Mouse (Mus musculus): ENCODE measurements around the gene Alad. TPM values are rescaled to one million over a fixed set of nuclear protein-coding genes. Genes with fewer than 3 reads are reported as not detected.

Alad gene
- total RNA-seq, 2 experiments from 2014 or later, result 28.0 to 28.4 TPM

GRCm38 (mm10) chr4:62518416-62519121 is 1.1 kb downstream of the Alad start:
- DNase-seq (ENCODE audit: low spot score in 2 of 2), result no peak
- intact Hi-C loops (cut with DNase I), result loop anchor here (5.0 kb wide), 1 partner anchor 61 kb away; no protein-coding TSS in a partner anchor

DNA sequence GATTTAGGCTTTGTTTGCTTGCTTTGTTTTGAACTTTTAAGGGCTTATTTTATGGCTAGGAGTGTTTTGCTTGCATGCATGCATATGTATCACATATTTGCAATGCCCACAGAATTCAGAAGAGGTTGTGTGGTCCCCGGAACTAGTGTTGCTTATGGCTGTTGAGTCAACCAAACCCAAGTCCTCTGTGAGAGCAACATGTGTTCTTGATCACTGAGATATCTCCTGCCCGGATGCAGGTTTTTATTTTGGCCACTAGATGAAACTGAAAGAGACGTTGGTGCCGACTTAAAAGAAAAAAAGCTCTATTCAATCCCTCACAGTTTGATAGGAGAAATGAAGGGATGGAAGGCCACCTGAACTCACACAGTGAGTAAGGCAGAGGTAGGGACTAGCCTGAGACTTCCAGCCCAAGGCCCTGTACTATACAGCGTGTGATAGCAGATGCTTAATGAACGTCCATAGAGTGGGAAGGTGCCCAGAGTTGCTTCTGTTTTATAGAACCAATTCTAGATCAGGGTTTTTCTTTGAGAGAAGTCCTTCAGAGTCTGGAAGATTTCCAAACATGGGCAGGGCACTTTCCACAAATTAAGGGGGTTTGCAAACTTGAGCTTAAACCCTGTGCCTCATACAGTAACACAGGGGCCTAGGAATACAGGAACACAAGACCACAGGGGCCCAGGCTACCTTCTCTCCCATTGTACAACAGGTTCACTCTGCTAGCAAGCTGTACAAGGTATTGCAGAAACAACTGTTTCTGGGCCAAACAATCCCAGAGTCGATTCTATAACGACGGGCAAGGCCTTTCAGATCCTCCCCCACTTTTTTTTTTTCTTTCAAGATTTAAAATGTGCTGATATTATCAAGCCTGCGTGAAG is 1.9 kb downstream of the Alad start:
- DNase-seq (ENCODE audit: low spot score in 2 of 2), result no peak
- intact Hi-C loops (cut with DNase I), result loop anchor here (5.0 kb wide), 1 partner anchor 60 kb away; no protein-coding TSS in a partner anchor

- intact Hi-C loops (cut with DNase I), result loop anchor here (5.0 kb wide), 1 partner anchor 60 kb away; no protein-coding TSS in a partner anchor
- no peak for DNase-seq (ENCODE audit: low spot score in 2 of 2)
Measured at GRCm38 (mm10) chr4:62517046-62517445, 2.7 kb downstream of the Alad start.

- intact Hi-C loops (cut with DNase I), result loop anchor here (5.0 kb wide), 1 partner anchor 59 kb away; no protein-coding TSS in a partner anchor
- DNase-seq (ENCODE audit: low spot score in 2 of 2), result no peak
Measured at GRCm38 (mm10) chr4:62516579-62516978, 3.1 kb downstream of the Alad start.

DNA sequence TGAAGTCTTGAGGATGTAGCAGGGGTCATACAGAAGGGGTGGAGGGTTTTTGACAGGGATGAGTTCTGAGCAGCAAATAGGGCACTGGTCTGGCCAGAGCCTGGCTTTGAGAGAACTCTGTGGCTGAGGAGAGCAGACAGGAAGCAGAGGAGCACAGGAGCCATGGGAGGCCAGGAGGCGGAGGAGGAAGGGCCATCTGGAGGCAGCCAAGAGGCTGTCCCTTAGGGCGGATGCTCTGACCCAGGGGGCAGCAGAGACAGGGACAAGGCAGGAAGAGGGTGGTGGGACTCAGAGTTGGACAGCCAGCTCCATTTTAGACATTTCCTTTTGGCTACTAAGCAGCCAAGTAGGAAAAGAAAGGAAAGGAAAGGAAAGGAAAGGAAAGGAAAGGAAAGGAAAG is 3.6 kb downstream of the Alad start:
- intact Hi-C loops (cut with DNase I), result loop anchor here (5.0 kb wide), 1 partner anchor 59 kb away; no protein-coding TSS in a partner anchor
- DNase-seq (ENCODE audit: low spot score in 2 of 2), result no peak

DNA sequence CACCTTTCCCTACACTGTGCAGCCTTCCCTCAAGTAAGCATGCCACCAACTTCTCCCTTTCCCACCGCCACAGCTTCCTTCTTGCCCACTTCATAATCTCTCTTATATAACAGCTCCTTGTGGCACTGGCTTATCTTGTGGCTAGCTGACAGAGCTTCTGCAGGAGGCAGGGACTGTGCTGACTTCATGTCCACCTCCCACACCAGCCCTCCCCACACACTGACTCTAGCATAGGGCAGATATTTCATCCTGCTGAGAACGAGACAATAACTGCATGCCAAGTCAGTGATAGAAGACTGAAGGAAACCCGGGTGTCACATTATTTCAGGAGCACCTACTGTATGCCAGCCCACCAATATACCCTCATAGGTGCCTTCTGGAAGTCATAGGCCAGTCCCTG is 4.2 kb downstream of the Alad start:
- intact Hi-C loops (cut with DNase I), result loop anchor here (5.0 kb wide), 1 partner anchor 58 kb away; no protein-coding TSS in a partner anchor

GRCm38 (mm10) chr4:62514995-62515394 is 4.7 kb downstream of the Alad start:
- no peak for DNase-seq (ENCODE audit: low spot score in 2 of 2)
- intact Hi-C loops (cut with DNase I), result loop anchor here (5.0 kb wide), 1 partner anchor 58 kb away; no protein-coding TSS in a partner anchor

More for the DNA sequence above, 4.2 kb downstream of the Alad start:
- no peak for DNase-seq (ENCODE audit: low spot score in 2 of 2)

DNA sequence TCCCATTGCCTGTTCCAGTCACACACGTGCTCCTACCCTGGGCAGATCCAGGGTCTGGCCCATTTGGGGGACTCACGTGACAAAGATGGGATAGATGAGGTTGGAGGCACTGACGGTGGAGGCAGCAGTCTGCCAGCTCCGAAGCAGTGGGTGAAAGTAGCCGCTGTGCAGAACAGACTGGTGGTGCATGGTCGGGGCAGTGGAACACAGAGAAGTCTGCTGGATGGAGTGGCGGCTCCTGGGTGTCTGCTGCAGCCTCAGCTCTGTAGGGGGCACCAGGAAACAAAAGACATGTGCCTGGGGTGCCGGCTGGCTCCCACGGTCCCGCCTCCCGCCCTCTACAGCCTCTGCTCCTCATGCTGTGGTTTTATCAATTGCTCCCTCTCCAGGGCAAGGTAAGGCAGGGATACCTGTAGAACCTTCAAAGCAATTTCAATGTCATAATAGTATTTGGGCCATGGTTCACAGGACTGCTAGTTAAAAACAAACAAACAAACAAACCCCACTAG is 5.7 kb downstream of the Alad start:
- intact Hi-C loops (cut with DNase I), result no loop called here
- no peak for DNase-seq (ENCODE audit: low spot score in 2 of 2)

DNA sequence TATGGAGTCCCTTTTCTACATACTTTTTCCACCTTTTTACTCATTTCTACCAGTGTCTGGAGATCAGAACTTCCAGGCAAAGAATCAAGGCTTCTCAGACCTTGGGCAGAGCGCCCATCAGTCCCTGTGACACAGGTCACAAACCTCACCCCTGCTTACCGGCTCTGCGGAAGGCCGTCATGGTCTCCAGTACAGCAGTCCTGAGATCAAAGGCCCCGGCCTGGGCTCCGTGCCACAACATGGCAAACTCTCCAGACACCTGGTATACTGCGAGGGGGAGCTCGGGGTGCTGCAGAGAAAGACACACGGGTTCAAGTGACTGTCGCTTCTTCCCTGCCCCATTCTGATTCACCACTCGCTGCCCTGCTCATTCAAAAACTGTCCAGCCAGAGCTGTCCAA is 9.8 kb downstream of the Alad start:
- intact Hi-C loops (cut with DNase I), result no loop called here
- DNase-seq (ENCODE audit: low spot score in 2 of 2), result no peak

DNA sequence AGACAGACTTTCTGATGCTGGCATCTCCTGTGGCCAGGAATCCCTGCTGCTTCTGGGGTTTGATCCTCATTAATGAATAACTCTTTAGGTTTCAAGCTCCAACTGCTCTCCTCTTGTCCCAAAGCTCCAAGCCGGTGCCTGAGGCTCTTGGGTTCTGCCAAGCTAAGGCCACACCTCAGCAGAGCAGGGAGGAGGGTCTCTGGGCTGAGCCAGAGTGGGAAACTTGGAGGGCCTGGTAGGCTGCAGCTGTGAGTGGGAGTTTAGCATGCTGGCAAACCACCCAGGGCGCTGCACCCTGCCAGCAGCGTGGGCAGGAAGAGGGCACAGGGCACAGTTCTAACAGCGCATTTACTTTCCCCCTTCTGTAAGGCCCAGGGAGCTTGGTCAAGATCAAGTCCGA is 10.9 kb downstream of the Alad start:
- intact Hi-C loops (cut with DNase I), result no loop called here
- DNase-seq (ENCODE audit: low spot score in 2 of 2), result no peak

DNA sequence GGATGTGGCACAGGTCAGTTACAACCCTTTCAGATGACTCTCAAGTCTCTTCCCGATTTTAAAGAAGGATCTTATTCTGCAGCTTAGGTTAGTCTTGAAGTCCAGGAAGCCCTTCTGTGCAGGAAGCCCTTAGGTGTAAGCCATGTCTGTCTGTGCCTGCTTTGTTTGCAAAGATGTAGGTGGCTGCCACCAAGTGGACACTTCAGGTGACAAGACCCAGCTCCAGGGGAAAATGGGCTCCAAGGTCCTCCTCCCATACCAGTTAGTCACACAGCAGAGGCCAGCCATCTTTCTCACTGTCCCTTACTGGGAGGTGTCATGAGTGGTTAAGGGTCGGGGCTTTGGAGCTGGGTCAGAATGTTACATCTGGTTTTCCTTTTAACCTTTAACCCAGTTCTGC is 12.9 kb downstream of the Alad start:
- DNase-seq (ENCODE audit: low spot score in 2 of 2), result no peak
- intact Hi-C loops (cut with DNase I), result no loop called here

DNA sequence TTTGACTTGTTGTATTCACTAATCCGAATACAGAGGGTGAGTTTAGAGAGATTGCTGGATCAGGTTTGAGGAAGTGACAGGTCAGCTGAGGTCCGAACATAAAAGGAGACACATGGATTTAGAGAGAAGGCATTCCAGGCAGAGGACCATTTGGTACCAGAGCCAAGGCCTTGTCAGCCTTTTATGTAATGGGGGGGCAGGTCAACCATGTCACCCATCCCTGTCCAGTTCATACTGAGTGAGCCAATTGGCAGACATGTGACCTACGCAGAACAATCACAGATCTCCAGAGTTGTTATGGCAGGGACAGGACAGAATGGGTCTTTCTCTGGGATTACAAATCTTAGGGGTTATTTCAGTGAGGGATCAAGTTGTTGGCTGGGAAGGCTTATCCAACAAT is 13.7 kb downstream of the Alad start:
- intact Hi-C loops (cut with DNase I), result no loop called here
- DNase-seq (ENCODE audit: low spot score in 2 of 2), result no peak

DNA sequence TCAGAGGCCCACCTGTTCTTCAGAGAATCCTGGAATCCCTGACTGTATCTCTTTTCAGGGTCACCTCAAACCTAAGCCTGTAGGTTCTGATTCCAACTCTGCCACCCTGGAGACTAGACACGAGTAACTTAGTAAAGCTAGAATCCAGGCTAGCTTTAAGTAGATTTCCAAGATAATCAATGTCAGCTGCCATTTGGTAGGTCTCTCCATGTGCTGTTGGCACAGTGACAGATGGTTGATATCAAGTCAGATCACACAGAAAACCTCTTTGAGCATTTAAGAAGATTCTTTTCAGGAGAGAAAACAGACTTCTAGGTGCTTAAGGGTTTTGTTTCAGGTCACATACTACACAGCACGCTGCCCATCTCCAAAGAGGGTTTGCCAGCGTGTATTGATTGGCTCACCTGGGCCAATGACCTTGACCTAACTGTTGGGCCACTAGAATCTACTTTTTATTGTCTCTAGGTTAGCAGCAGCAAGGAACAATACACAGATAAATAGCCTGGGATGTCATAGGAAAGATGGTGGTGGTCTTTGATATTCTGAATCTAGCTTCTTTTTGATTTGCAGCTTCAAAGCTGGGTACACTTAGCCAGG is 16.2 kb downstream of the Alad start, which contains the start of gene Hdhd3:
Gene Hdhd3 (minus strand): TSS at position 94 of the 597 bp plus-strand sequence.
- intact Hi-C loops (cut with DNase I), result loop anchor here (2.0 to 5.0 kb wide), 2 partner anchors 33 to 96 kb away; partner anchors contain the start of genes Cdc26, Prpf4 and Wdr31
- no peak for DNase-seq (ENCODE audit: low spot score in 2 of 2)

DNA sequence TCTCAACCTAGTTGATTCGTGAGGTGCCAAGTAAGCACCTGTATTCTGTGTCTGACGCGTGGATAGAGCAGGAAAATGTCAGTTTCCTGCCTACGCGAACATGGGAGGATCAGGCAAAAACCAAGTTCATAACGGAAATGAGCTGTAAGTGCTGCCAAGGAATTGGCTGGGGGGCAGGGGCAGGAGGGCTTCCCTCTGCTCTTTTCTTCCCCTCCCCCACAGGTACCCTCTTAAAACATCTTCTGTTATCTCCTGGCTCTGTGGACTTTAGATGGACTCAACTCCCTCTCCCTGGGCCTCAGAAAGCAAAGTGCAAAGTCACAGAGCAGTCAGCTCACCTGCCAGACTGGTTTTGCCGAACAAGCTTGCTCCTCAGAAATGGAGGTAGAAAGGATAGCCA is 16.7 kb downstream of the Alad start:
- intact Hi-C loops (cut with DNase I), result loop anchor here (2.0 to 5.0 kb wide), 2 partner anchors 32 to 96 kb away; partner anchors contain the start of genes Cdc26, Prpf4 and Wdr31
- DNase-seq (ENCODE audit: low spot score in 2 of 2), result no peak

GRCm38 (mm10) chr4:62501964-62502732 is 17.6 kb downstream of the Alad start:
- intact Hi-C loops (cut with DNase I), result loop anchor here (2.0 to 5.0 kb wide), 2 partner anchors 31 to 95 kb away; partner anchors contain the start of genes Cdc26, Prpf4 and Wdr31
- DNase-seq (ENCODE audit: low spot score in 2 of 2), result peak; percentile 90 to 91

DNA sequence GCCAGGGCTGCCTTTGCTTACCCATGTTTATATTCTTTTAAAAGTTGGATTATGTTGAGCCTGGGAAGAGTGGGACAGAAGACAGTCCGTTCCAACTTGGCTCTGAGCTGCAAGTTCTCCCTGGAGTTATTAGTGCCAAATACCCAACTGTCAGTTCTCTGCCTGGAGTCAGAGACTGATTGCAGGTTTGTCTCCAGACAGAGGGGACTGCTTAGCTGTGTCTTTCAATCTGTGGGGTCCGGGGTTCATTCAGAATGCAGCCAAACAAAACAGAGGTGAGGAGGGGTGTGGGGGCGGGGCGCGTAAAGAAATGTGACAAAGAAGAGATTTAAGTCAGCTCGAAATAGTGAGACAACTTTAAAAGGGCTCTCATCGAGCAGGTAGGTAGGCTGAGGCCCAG is 18.2 kb downstream of the Alad start:
- no peak for DNase-seq (ENCODE audit: low spot score in 2 of 2)
- intact Hi-C loops (cut with DNase I), result loop anchor here (5.0 kb wide), 1 partner anchor 94 kb away; the partner anchor contains the start of genes Cdc26 and Prpf4

- intact Hi-C loops (cut with DNase I), result loop anchor here (5.0 kb wide), 1 partner anchor 93 kb away; the partner anchor contains the start of genes Cdc26 and Prpf4
Measured at GRCm38 (mm10) chr4:62500799-62501198, 18.9 kb downstream of the Alad start.

GRCm38 (mm10) chr4:62496815-62497214 is 22.9 kb downstream of the Alad start:
- intact Hi-C loops (cut with DNase I), result no loop called here
- peak; percentile 71 for DNase-seq (ENCODE audit: low spot score in 2 of 2)

More at GRCm38 (mm10) chr4:62500799-62501198, 18.9 kb downstream of the Alad start:
- DNase-seq (ENCODE audit: low spot score in 2 of 2), result no peak

All from left cerebral cortex, postnatal 36 days (tissue).